Mouse (Mus musculus): Measurements from ENCODE around the gene Lrfn3. TPM values are rescaled to one million over a fixed set of nuclear protein-coding genes. Genes with fewer than 3 reads are reported as not detected.

The Lrfn3 gene
- total and polyA plus RNA-seq, 3 experiments: 0.08 TPM; not detected in 2

GRCm38 (mm10) chr7:30394871-30395270, 32.3 kb upstream of the Lrfn3 start:
- H3K36me3 ChIP-seq (replicated peaks in 1 of 2; ENCODE audit: control insufficient read depth in 1 of 2, insufficient read depth in 1 of 2, low read length in 1 of 2): peaks cover 0 to 7% of the 10 kb centered on the region in 2 experiments
- H3K9ac ChIP-seq (ENCODE audit: insufficient read depth, low read depth): no peak overlapping the region
- H3K4me1 ChIP-seq (ENCODE audit: control insufficient read depth in 1 of 2, insufficient read depth in 2 of 2): peaks cover 3 to 21% of the 10 kb centered on the region in 2 experiments
- peak; percentile 64 for DNase-seq (ENCODE audit: extremely low read depth)
- dilution Hi-C loops (cut with MboI; ENCODE audit: extremely low pct_ligation_motif_present, extremely low pct_unique_long_range_greater_than_20kb, low sequenced_read_pairs): no loop called here
- H3K27me3 ChIP-seq (replicated peaks): no peaks in the 10 kb centered on the region
- H3K4me3 ChIP-seq (replicated peaks in 1 of 3; ENCODE audit: low read depth in 2 of 3, low read length in 2 of 3, poor library complexity in 1 of 3): peak overlapping the region in 1 of 3 experiments; percentile 47
- no peaks in the 10 kb centered on the region for H3K9me3 ChIP-seq (replicated peaks; ENCODE audit: low read length)
- no peak overlapping the region for H3K27ac ChIP-seq (ENCODE audit: insufficient read depth, low read depth)
- in situ Hi-C loops (cut with MboI; ENCODE audit: low pct_ligation_motif_present, low pct_unique_long_range_greater_than_20kb, low sequenced_read_pairs): loop anchor here (5.0 kb wide), 1 partner anchor 32 kb away; no protein-coding TSS in a partner anchor
- TF ChIP-seq ZMIZ1 (IDR thresholded peaks at IDR 0.05; ENCODE audit: low read depth, low read length) (no peak), RAD21 (IDR thresholded peaks at IDR 0.05; ENCODE audit: low read depth, low read length) (peak; percentile 74), MXI1 (IDR thresholded peaks at IDR 0.05; ENCODE audit: low read depth, low read length) (no peak), ZNF384 (IDR thresholded peaks at IDR 0.05; ENCODE audit: low read depth, low read length) (no peak), NRF1 (IDR thresholded peaks at IDR 0.05; ENCODE audit: low read depth, low read length) (no peak), ZKSCAN1 (IDR thresholded peaks at IDR 0.05; ENCODE audit: borderline replicate concordance, low read depth, low read length) (no peak), GABPA (IDR thresholded peaks at IDR 0.05; ENCODE audit: insufficient replicate concordance, low read depth, low read length) (no peak), NELFE (IDR thresholded peaks at IDR 0.05; ENCODE audit: low read depth, low read length) (no peak), CTCF (conservative IDR thresholded peaks at IDR 0.05 in 1 of 2, IDR thresholded peaks at IDR 0.05 in 1 of 2; ENCODE audit: low read depth in 2 of 2, low read length in 2 of 2) (peak; percentile 49 to 75; a peak in 3 of 4 replicates), SMC3 (IDR thresholded peaks at IDR 0.05; ENCODE audit: low read depth, low read length) (peak; percentile 68)
- no peaks in the 10 kb centered on the region for H3K79me2 ChIP-seq (replicated peaks; ENCODE audit: control insufficient read depth, extremely low read depth, insufficient read depth, poor library complexity, severe bottlenecking)
- 0 out of 2 replicates have a peak overlapping the region, but pooled peaks have one; percentile 67 for H3K4me2 ChIP-seq (ENCODE audit: insufficient read depth, low read depth, poor library complexity, severe bottlenecking)

GRCm38 (mm10) chr7:30394379-30394778, 31.8 kb upstream of the Lrfn3 start:
- peak; percentile 78 for DNase-seq (ENCODE audit: extremely low read depth)

More at GRCm38 (mm10) chr7:30394379-30394778, 31.8 kb upstream of the Lrfn3 start:
- peaks cover 0 to 7% of the 10 kb centered on the region in 2 experiments for H3K36me3 ChIP-seq (replicated peaks in 1 of 2; ENCODE audit: control insufficient read depth in 1 of 2, insufficient read depth in 1 of 2, low read length in 1 of 2)
- H3K4me1 ChIP-seq (ENCODE audit: control insufficient read depth in 1 of 2, insufficient read depth in 2 of 2): peaks cover 3 to 21% of the 10 kb centered on the region in 2 experiments; a peak in 3 of 4 replicates
- peak overlapping the region; percentile 45 for H3K9ac ChIP-seq (ENCODE audit: insufficient read depth, low read depth)
- dilution Hi-C loops (cut with MboI; ENCODE audit: extremely low pct_ligation_motif_present, extremely low pct_unique_long_range_greater_than_20kb, low sequenced_read_pairs): no loop called here
- peak overlapping the region; percentile 7 to 47 (median 37) for H3K4me3 ChIP-seq (replicated peaks in 1 of 3; ENCODE audit: low read depth in 2 of 3, low read length in 2 of 3, poor library complexity in 1 of 3)
- no peak for TF ChIP-seq E2F4 (IDR thresholded peaks at IDR 0.05; ENCODE audit: insufficient replicate concordance, low read depth, low read length)
- peak; percentile 59 for TF ChIP-seq POLR2A (IDR thresholded peaks at IDR 0.05; ENCODE audit: low read depth, low read length)
- peak; percentile 46; the same call in 1 of the 2 replicates for TF ChIP-seq HCFC1 (IDR thresholded peaks at IDR 0.05; ENCODE audit: low read depth, low read length)
- peak; percentile 56; the same call in 1 of the 2 replicates for TF ChIP-seq TCF12 (IDR thresholded peaks at IDR 0.05; ENCODE audit: low read depth, low read length)
- TF ChIP-seq PAX5 (IDR thresholded peaks at IDR 0.05; ENCODE audit: low read length): no peak
- TF ChIP-seq EP300 (IDR thresholded peaks at IDR 0.05; ENCODE audit: low read length): peak; percentile 63
- TF ChIP-seq NELFE (IDR thresholded peaks at IDR 0.05; ENCODE audit: low read depth, low read length): 0 out of 2 replicates have a peak, but pooled peaks have one; percentile 15
- TF ChIP-seq IRF4 (IDR thresholded peaks at IDR 0.05; ENCODE audit: low read depth, low read length): peak; percentile 68; the same call in 1 of the 2 replicates
- TF ChIP-seq MAFK (IDR thresholded peaks at IDR 0.05; ENCODE audit: insufficient replicate concordance, low read length): no peak
- TF ChIP-seq ELF1 (IDR thresholded peaks at IDR 0.05; ENCODE audit: low read depth, low read length): peak; percentile 79
- TF ChIP-seq TBP (conservative IDR thresholded peaks at IDR 0.05; ENCODE audit: low read depth, low read length): 0 out of 2 replicates have a peak, but pooled peaks have one; percentile 54
- peak; percentile 29; the same call in 1 of the 2 replicates for TF ChIP-seq MXI1 (IDR thresholded peaks at IDR 0.05; ENCODE audit: low read depth, low read length)
- TF ChIP-seq NRF1 (IDR thresholded peaks at IDR 0.05; ENCODE audit: low read depth, low read length): peak; percentile 71
- TF ChIP-seq MAX (IDR thresholded peaks at IDR 0.05; ENCODE audit: low read length): no peak
- no peak for TF ChIP-seq JUN (IDR thresholded peaks at IDR 0.05; ENCODE audit: insufficient read depth, low read depth, low read length)
- peak overlapping the region; percentile 28 for H3K27ac ChIP-seq (ENCODE audit: insufficient read depth, low read depth)
- no peaks in the 10 kb centered on the region for H3K27me3 ChIP-seq (replicated peaks)
- peak overlapping the region; percentile 67 for H3K4me2 ChIP-seq (ENCODE audit: insufficient read depth, low read depth, poor library complexity, severe bottlenecking)
- in situ Hi-C loops (cut with MboI; ENCODE audit: low pct_ligation_motif_present, low pct_unique_long_range_greater_than_20kb, low sequenced_read_pairs): loop anchor here (5.0 kb wide), 1 partner anchor 33 kb away; no protein-coding TSS in a partner anchor
- no peaks in the 10 kb centered on the region for H3K9me3 ChIP-seq (replicated peaks; ENCODE audit: low read length)
- no peaks in the 10 kb centered on the region for H3K79me2 ChIP-seq (replicated peaks; ENCODE audit: control insufficient read depth, extremely low read depth, insufficient read depth, poor library complexity, severe bottlenecking)

All from CH12.LX (cell line).